Mouse (Mus musculus): ENCODE data around the gene Tcp11.

- TF ChIP-seq CTCF (IDR thresholded peaks at IDR 0.05; ENCODE audit: borderline replicate concordance, control insufficient read depth, extremely low read depth, insufficient read depth, low read length, poor library complexity) = no peak
- no peak for TF ChIP-seq POLR2A (IDR thresholded peaks at IDR 0.05; ENCODE audit: control insufficient read depth, extremely low read depth, insufficient read depth, low read length, poor library complexity)
Measured at GRCm38 (mm10) chr17:28021911-28022310, 58.5 kb downstream of the Tcp11 start.
